Mouse (Mus musculus): ENCODE results near the gene Bnip3. TPM values are rescaled to one million over a fixed set of nuclear protein-coding genes. Genes with fewer than 3 reads are reported as not detected.

The Bnip3 gene
- 69.2 and 70.5 TPM in 2 replicates for polyA plus RNA-seq (2012; rRNA removed)

DNA sequence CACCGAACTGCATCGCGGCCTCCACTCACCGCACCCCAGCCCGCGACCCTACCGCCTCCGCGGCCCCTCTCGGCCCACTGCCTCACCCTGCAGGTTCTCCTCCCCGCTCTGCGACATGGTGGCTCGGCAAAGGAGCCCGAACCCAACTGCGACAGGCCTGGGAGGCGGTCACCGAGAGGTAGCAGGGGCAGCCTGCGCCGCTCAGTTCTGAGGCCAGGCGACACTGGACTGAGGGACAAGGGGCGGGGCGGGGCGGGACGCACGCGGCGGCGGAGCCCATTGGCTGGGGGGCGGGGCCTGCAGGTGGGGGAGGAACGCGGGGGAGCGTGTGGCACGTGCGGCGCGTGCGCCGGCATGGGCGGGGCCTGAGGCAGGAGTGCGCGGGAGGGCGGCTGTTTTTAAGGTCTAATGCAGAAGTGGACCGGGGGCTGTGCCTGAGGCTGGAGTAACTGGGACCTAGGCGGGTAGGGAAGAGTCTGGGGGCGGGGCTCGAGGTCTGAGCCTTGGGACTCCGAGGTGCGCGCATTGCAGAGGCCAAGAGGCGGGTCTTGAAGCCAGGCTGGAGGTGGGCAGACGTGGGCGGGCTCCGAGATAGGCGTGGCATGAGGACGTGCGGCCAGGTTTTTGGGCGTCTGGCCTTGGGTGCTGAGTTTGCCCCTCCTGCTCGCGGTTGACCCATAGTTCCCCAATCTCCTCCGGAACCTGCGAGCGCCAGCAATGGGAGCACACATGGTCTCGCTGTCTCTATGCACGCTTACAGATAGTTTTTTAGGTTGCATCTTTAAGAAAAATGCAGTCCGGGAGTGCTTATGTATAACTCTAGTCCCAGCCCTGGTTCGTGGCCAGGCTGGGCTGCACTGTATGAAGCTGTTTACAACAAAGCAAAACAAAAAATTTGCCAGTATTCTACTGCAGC lies at the start of gene Bnip3:
TSS of gene Bnip3 (minus strand) at position 243 of the 916 bp plus-strand sequence.
- peak; percentile 97 for DNase-seq
- WGBS = 1% methylated on average over 65 of the region's 66 CpGs
- Histone ChIP-seq H3K27me3 (replicated peaks; ENCODE audit: control insufficient read depth, insufficient read depth, low read length) (no peaks in the 10 kb centered on the region), H3K27ac (ENCODE audit: insufficient read depth, low read depth, low read length) (peak within 1 kb of the TSS; percentile 99), H3K36me3 (ENCODE audit: control insufficient read depth, insufficient read depth, low read length) (no peaks in the 10 kb centered on the region), H3K4me1 (ENCODE audit: control insufficient read depth, insufficient read depth, low read length) (peaks cover 34% of the 10 kb centered on the region), H3K4me3 (ENCODE audit: insufficient read depth, low read depth, low read length) (peak within 1 kb of the TSS; percentile 99)
- no peak for TF ChIP-seq CTCF (conservative IDR thresholded peaks at IDR 0.05; ENCODE audit: insufficient read depth, insufficient read length, low read depth, low read length)
- peak; percentile 91 for TF ChIP-seq POLR2A (IDR thresholded peaks at IDR 0.05; ENCODE audit: low read depth, low read length)

- H3K4me3 ChIP-seq (ENCODE audit: insufficient read depth, low read depth, low read length) = no peak overlapping the region
- H3K27ac ChIP-seq (ENCODE audit: insufficient read depth, low read depth, low read length) = no peak overlapping the region
- TF ChIP-seq CTCF (conservative IDR thresholded peaks at IDR 0.05; ENCODE audit: insufficient read depth, insufficient read length, low read depth, low read length) (no peak), POLR2A (IDR thresholded peaks at IDR 0.05; ENCODE audit: low read depth, low read length) (no peak)
- no peaks in the 10 kb centered on the region for H3K27me3 ChIP-seq (replicated peaks; ENCODE audit: control insufficient read depth, insufficient read depth, low read length)
- H3K4me1 ChIP-seq (ENCODE audit: control insufficient read depth, insufficient read depth, low read length) = no peaks in the 10 kb centered on the region
- 73% methylated on average over 6 of the region's 6 CpGs for WGBS
- no peak for DNase-seq
- H3K36me3 ChIP-seq (ENCODE audit: control insufficient read depth, insufficient read depth, low read length) = no peaks in the 10 kb centered on the region
Observed at GRCm38 (mm10) chr7:138957106-138957505, 47.8 kb upstream of the Bnip3 start.

DNA sequence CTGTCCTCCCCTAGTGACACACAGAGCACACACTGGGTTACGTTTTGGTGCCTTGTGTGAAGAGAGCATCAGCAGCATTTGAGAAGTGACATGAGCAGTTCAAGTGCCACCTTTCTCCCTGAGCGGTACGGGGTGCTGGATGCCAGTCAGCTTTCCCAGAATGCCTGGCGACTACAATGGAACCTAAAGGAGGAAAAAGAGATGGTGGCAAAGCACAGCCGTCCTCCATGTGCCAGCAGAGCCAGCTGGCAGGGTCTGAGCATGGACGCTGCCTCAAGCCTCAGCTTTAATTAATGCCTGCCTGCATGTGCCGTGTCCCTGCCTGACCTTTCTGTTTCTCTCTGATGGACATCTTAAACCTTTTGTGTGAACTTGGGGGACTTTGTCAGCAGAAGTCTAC lies 46.5 kb upstream of the Bnip3 start:
- TF ChIP-seq CTCF (conservative IDR thresholded peaks at IDR 0.05; ENCODE audit: insufficient read depth, insufficient read length, low read depth, low read length) = no peak
- TF ChIP-seq POLR2A (IDR thresholded peaks at IDR 0.05; ENCODE audit: low read depth, low read length) = no peak
- Histone ChIP-seq H3K4me3 (ENCODE audit: insufficient read depth, low read depth, low read length) (no peak overlapping the region), H3K36me3 (ENCODE audit: control insufficient read depth, insufficient read depth, low read length) (no peaks in the 10 kb centered on the region), H3K27me3 (replicated peaks; ENCODE audit: control insufficient read depth, insufficient read depth, low read length) (no peaks in the 10 kb centered on the region), H3K27ac (ENCODE audit: insufficient read depth, low read depth, low read length) (no peak overlapping the region), H3K4me1 (ENCODE audit: control insufficient read depth, insufficient read depth, low read length) (no peaks in the 10 kb centered on the region)
- 78% methylated on average over 7 of the region's 7 CpGs for WGBS
- no peak for DNase-seq

- no peaks in the 10 kb centered on the region; the same call in 1 of the 2 replicates for H3K27me3 ChIP-seq (replicated peaks; ENCODE audit: control insufficient read depth, insufficient read depth, low read length)
- no peak for TF ChIP-seq CTCF (conservative IDR thresholded peaks at IDR 0.05; ENCODE audit: insufficient read depth, insufficient read length, low read depth, low read length)
- no peak for TF ChIP-seq POLR2A (IDR thresholded peaks at IDR 0.05; ENCODE audit: low read depth, low read length)
- no peaks in the 10 kb centered on the region for H3K36me3 ChIP-seq (ENCODE audit: control insufficient read depth, insufficient read depth, low read length)
- WGBS = 13% methylated on average over 8 of the region's 8 CpGs
- H3K27ac ChIP-seq (ENCODE audit: insufficient read depth, low read depth, low read length) = no peak overlapping the region
- H3K4me3 ChIP-seq (ENCODE audit: insufficient read depth, low read depth, low read length) = no peak overlapping the region
- no peaks in the 10 kb centered on the region for H3K4me1 ChIP-seq (ENCODE audit: control insufficient read depth, insufficient read depth, low read length)
- DNase-seq = no peak
Observed at GRCm38 (mm10) chr7:138948309-138948708, 39.0 kb upstream of the Bnip3 start.

GRCm38 (mm10) chr7:138947741-138948140 lies 38.4 kb upstream of the Bnip3 start:
- no peaks in the 10 kb centered on the region for H3K36me3 ChIP-seq (ENCODE audit: control insufficient read depth, insufficient read depth, low read length)
- TF ChIP-seq POLR2A (IDR thresholded peaks at IDR 0.05; ENCODE audit: low read depth, low read length) (no peak), CTCF (conservative IDR thresholded peaks at IDR 0.05; ENCODE audit: insufficient read depth, insufficient read length, low read depth, low read length) (no peak)
- no peaks in the 10 kb centered on the region for H3K4me1 ChIP-seq (ENCODE audit: control insufficient read depth, insufficient read depth, low read length)
- no peak overlapping the region for H3K27ac ChIP-seq (ENCODE audit: insufficient read depth, low read depth, low read length)
- no peak overlapping the region for H3K4me3 ChIP-seq (ENCODE audit: insufficient read depth, low read depth, low read length)
- WGBS = 77% methylated on average over 8 of the region's 8 CpGs
- no peak for DNase-seq
- no peaks in the 10 kb centered on the region; the same call in 1 of the 2 replicates for H3K27me3 ChIP-seq (replicated peaks; ENCODE audit: control insufficient read depth, insufficient read depth, low read length)

- no peaks in the 10 kb centered on the region for H3K4me1 ChIP-seq (ENCODE audit: control insufficient read depth, insufficient read depth, low read length)
- WGBS = 84% methylated on average over 3 of the region's 3 CpGs
- TF ChIP-seq POLR2A (IDR thresholded peaks at IDR 0.05; ENCODE audit: low read depth, low read length) = no peak
- TF ChIP-seq CTCF (conservative IDR thresholded peaks at IDR 0.05; ENCODE audit: insufficient read depth, insufficient read length, low read depth, low read length) = no peak
- DNase-seq = no peak
- no peak overlapping the region for H3K4me3 ChIP-seq (ENCODE audit: insufficient read depth, low read depth, low read length)
- H3K27me3 ChIP-seq (replicated peaks; ENCODE audit: control insufficient read depth, insufficient read depth, low read length) = no peaks in the 10 kb centered on the region; the same call in 1 of the 2 replicates
- H3K27ac ChIP-seq (ENCODE audit: insufficient read depth, low read depth, low read length) = no peak overlapping the region
- H3K36me3 ChIP-seq (ENCODE audit: control insufficient read depth, insufficient read depth, low read length) = no peaks in the 10 kb centered on the region
Observed at GRCm38 (mm10) chr7:138945668-138946067, 36.3 kb upstream of the Bnip3 start.

DNA sequence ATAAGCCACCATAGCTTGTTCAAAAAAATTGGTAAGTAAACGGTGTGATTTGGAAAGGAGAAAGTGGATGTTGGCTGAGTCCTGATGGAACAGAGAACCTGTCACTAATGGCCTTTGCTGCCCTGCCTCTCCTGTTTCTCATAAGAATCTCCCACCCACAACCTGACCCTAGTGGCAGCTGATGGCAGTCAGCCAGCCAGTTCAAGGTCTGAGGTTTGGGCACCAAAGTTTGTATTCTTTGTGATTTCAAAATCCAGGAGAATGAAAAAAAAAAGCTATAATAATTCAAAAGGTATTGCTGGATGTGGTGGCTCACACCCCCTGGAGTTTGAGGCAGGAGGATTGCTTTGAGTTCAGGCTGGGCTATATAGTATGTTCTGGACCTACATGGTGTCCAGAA lies 33.0 kb upstream of the Bnip3 start:
- H3K4me1 ChIP-seq (ENCODE audit: control insufficient read depth, insufficient read depth, low read length) = no peaks in the 10 kb centered on the region
- no peaks in the 10 kb centered on the region for H3K36me3 ChIP-seq (ENCODE audit: control insufficient read depth, insufficient read depth, low read length)
- 83% methylated on average over 1 of the region's 1 CpGs for WGBS
- H3K27ac ChIP-seq (ENCODE audit: insufficient read depth, low read depth, low read length) = no peak overlapping the region
- no peak for DNase-seq
- H3K4me3 ChIP-seq (ENCODE audit: insufficient read depth, low read depth, low read length) = no peak overlapping the region
- no peak for TF ChIP-seq POLR2A (IDR thresholded peaks at IDR 0.05; ENCODE audit: low read depth, low read length)
- no peak for TF ChIP-seq CTCF (conservative IDR thresholded peaks at IDR 0.05; ENCODE audit: insufficient read depth, insufficient read length, low read depth, low read length)
- no peaks in the 10 kb centered on the region; the same call in none of the 2 replicates for H3K27me3 ChIP-seq (replicated peaks; ENCODE audit: control insufficient read depth, insufficient read depth, low read length)
